Mouse (Mus musculus) CH12.LX (cell line): ENCODE data around the gene Ramp3.

Experiments
- CTCF ChIP-seq, 2 experiments: IDR thresholded peaks in 1 of 2; conservative IDR thresholded peaks in 1 of 2; 2 replicates each; pipeline ENCODE4 v1.5.1; 2011 to 2012; ENCODE audit warnings: low read depth in 2 of 2, low read length in 2 of 2, improper control_type of control experiment in 1 of 2, inconsistent platforms in 1 of 2, mild to moderate bottlenecking in 1 of 2, moderate library complexity in 1 of 2
- EP300 ChIP-seq: IDR thresholded peaks from 2 replicates; pipeline ENCODE4 v1.6.1; 2011; ENCODE audit warnings: low read length, improper control_type of control experiment
- NELFE ChIP-seq: IDR thresholded peaks from 2 replicates; pipeline ENCODE4 v1.6.1; 2011; ENCODE audit warnings: low read depth, low read length, improper control_type of control experiment

DNA sequence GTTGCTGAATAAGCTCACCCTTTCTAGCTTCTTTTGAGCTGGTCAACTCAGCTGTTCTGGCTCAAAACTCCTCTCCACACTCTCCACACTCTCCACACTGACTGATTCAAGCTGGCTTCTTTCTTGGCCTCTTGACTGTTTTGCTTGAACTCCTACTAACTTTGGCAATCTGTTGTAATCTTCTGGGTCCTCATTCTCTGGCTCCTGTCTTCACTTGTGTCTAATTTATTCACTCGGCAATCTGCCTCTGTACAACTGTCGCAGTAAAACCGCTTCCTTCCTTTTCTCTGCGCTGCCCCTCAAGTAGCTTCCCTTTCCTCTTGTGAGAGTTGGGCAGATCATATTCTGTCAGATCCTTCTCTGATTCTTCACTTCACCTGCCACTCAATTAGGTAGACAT lies 30.6 kb upstream of the Ramp3 start:
- TF ChIP-seq NELFE = no peak
- TF ChIP-seq CTCF (conservative IDR thresholded peaks at IDR 0.05 in 1 of 2, IDR thresholded peaks at IDR 0.05 in 1 of 2; ENCODE audit: low read depth in 2 of 2, low read length in 2 of 2) = no peak
- TF ChIP-seq EP300 = no peak
